Mouse (Mus musculus) T-cell, adult 2 months (primary cell): ENCODE data around the gene Olfr572.

Source experiments
- DNase-seq: peaks from one replicate; pipeline ENCODE4 v3.0.0; 2022; ENCODE audit warnings: low spot score

The Olfr572 gene

GRCm38 (mm10) chr7:102924109-102924508, at the start of gene Olfr572:
Gene Olfr572 (plus strand): TSS chr7:102924409.
- DNase-seq, result no peak

GRCm38 (mm10) chr7:102876822-102877221, 47.4 kb upstream of the Olfr572 start, which contains the start of gene Olfr568:
Gene Olfr568 (plus strand): TSS chr7:102877122.
- no peak for DNase-seq

GRCm38 (mm10) chr7:102890782-102891181, 33.4 kb upstream of the Olfr572 start, which contains the start of gene Olfr569:
Gene Olfr569 (minus strand): TSS chr7:102890882.
- no peak for DNase-seq

GRCm38 (mm10) chr7:102915261-102915660, 8.9 kb upstream of the Olfr572 start:
- DNase-seq, result no peak

GRCm38 (mm10) chr7:102916405-102916804, 7.8 kb upstream of the Olfr572 start:
- DNase-seq, result no peak

- no peak for DNase-seq
Measured at GRCm38 (mm10) chr7:102917032-102917875, 7.0 kb upstream of the Olfr572 start, which contains the start of gene Olfr571. Gene Olfr571 (minus strand): TSS chr7:102917536.

GRCm38 (mm10) chr7:102919632-102920031, 4.6 kb upstream of the Olfr572 start:
- DNase-seq, result no peak

- DNase-seq, result no peak
Measured at GRCm38 (mm10) chr7:102927105-102927504, 2.9 kb downstream of the Olfr572 start.

GRCm38 (mm10) chr7:102942475-102942874, 18.3 kb downstream of the Olfr572 start, which contains the start of gene Olfr573-ps1:
Gene Olfr573-ps1 (minus strand): TSS chr7:102942575.
- DNase-seq, result no peak

- no peak for DNase-seq
Measured at GRCm38 (mm10) chr7:102943417-102943816, 19.2 kb downstream of the Olfr572 start.

- DNase-seq, result no peak
Measured at GRCm38 (mm10) chr7:102948167-102948566, 24.0 kb downstream of the Olfr572 start, which contains the start of gene Olfr574. Gene Olfr574 (plus strand): TSS chr7:102948467.

GRCm38 (mm10) chr7:102950732-102951131, 26.5 kb downstream of the Olfr572 start:
- DNase-seq, result no peak

- DNase-seq, result no peak
Measured at GRCm38 (mm10) chr7:102958137-102958536, 33.9 kb downstream of the Olfr572 start.

GRCm38 (mm10) chr7:102958593-102958992, 34.4 kb downstream of the Olfr572 start, which contains the start of gene Olfr575:
Gene Olfr575 (minus strand): TSS chr7:102958775.
- no peak for DNase-seq

- no peak for DNase-seq
Measured at GRCm38 (mm10) chr7:102962360-102962759, 38.2 kb downstream of the Olfr572 start, which contains the start of gene Olfr576. Gene Olfr576 (plus strand): TSS chr7:102962660.

GRCm38 (mm10) chr7:102974399-102974798, 50.2 kb downstream of the Olfr572 start:
- DNase-seq, result no peak

GRCm38 (mm10) chr7:102975843-102976242, 51.6 kb downstream of the Olfr572 start, which contains the start of gene Olfr577:
Gene Olfr577 (minus strand): TSS chr7:102975943.
- DNase-seq, result no peak
